Mouse (Mus musculus) spleen, adult 2 months (tissue): ENCODE measurements around the gene Zfp36l2. TPM values are rescaled to one million over a fixed set of nuclear protein-coding genes. Genes with fewer than 3 reads are reported as not detected.

Experiments
- DNase-seq, 2 experiments: peaks; one replicate each; pipeline versions ENCODE4 v3.0.0 to v3.0.0-alpha.2; 2012 to 2021; ENCODE audit warnings: low spot score in 2 of 2, low read depth in 1 of 2
- H3K27ac ChIP-seq: fragments of 200-500 bp; 2 replicates; pipeline ENCODE4 v1.5.1; 2012; ENCODE audit warnings: low read length, inconsistent platforms; ENCODE audit not compliant: insufficient read depth
- H3K27me3 ChIP-seq: fragments of 200-500 bp; 2 replicates; pipeline ENCODE4 v1.6.1; 2012; ENCODE audit warnings: mild to moderate bottlenecking, moderate library complexity, low read length, inconsistent platforms; ENCODE audit not compliant: control insufficient read depth, insufficient read depth
- H3K36me3 ChIP-seq: fragments of 200-500 bp; 2 replicates; pipeline ENCODE4 v1.6.1; 2012; ENCODE audit warnings: mild to moderate bottlenecking, low read length, inconsistent platforms; ENCODE audit not compliant: control insufficient read depth, insufficient read depth
- H3K4me1 ChIP-seq: fragments of 200-500 bp; 2 replicates; pipeline ENCODE4 v1.6.1; 2011; ENCODE audit warnings: inconsistent platforms; ENCODE audit not compliant: control insufficient read depth, insufficient read depth, insufficient read length
- H3K4me3 ChIP-seq: fragments of 200-500 bp; 2 replicates; pipeline ENCODE4 v1.5.1; 2011; ENCODE audit warnings: mild to moderate bottlenecking, inconsistent platforms; ENCODE audit not compliant: insufficient read depth, insufficient read length; ENCODE audit errors: extremely low read depth
- CTCF ChIP-seq: fragments of 200-500 bp; IDR thresholded peaks from 2 replicates; pipeline ENCODE4 v1.5.1; 2011; ENCODE audit warnings: mild to moderate bottlenecking, inconsistent platforms; ENCODE audit not compliant: insufficient read depth, insufficient read length, insufficient replicate concordance; ENCODE audit errors: extremely low read depth
- POLR2A ChIP-seq: fragments of 200-500 bp; IDR thresholded peaks from 2 replicates; pipeline ENCODE4 v1.6.1; 2011; ENCODE audit warnings: low read depth, low read length, inconsistent platforms
- WGBS: fragments of 180-500 bp; shearing (Covaris S2); methylation state at CpG from one replicate; pipeline ENCODE4 v1.1.7; 2018; 5-methylcytosine and 5-hydroxymethylcytosine counted together
- polyA plus RNA-seq: library from polyadenylated mRNA; depleted of rRNA; stranded (reverse); fragments of >200 nt; gene quantifications from 2 replicates; pipeline ENCODE4 v1.2.3, GENCODE M21; 2012

The Zfp36l2 gene
- polyA plus RNA-seq, 1 experiment = 146 TPM

DNA sequence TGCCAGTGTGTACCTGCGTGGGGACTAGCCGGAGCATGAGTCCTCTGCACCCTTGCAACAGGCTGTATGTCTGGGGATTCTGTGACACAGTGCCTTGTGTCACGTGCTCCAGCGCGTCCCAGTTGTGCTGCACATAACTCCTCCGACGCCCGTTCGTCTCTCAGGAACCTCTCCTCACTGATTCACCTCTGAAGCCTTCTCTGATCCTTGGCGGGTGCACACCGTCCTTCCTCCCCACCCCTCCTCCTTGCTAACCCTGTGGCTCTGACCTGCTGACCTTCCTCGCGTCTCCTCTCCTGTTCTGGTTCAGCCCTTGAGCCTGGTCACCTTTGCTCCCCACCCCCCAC is 31.5 kb downstream of the Zfp36l2 start:
- Histone ChIP-seq H3K4me3 (no peak overlapping the region), H3K4me1 (peaks cover 19% of the 10 kb centered on the region; the same call in 1 of the 2 replicates)
- WGBS = 74% methylated on average over 13 of the region's 13 CpGs

DNA sequence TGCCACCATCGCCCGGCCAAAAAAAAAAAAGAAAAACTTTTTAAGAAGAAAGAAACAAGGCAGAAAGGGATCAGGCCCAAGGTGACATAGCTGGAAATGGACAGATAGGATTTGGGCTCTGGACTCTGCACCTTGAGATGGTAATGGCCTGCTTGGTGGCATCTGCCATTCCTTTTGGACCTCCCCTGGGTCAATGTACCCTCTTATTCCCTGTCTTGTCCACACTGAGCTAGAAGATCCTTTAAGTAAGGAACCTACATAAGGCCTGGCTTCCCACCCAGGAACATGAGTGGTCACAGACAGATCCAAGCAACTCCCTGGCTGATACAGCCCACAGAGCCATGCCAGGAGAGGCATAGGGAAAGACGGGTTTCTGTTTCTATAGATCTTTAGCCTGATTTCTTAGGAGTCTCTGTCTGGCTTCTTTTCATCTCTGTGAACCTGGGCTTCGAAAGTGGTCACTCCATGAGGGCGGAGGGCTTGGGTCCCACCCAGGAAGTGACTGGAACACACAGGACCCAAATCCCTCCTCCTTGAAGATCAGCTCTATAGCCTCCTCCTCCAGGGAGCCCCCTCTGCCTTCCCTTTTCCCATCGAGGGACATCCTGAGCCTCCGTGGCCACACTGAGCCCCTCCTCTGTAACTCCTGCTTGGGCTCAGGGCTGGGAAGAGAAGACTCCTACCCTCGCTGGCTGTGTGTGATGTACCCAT is 32.1 kb downstream of the Zfp36l2 start:
- Histone ChIP-seq H3K27me3 (no peaks in the 10 kb centered on the region), H3K4me1 (peaks cover 14% of the 10 kb centered on the region; the same call in 1 of the 2 replicates), H3K4me3 (no peak overlapping the region), H3K27ac (no peak overlapping the region), H3K36me3 (no peaks in the 10 kb centered on the region)
- DNase-seq = no peak
- WGBS = 84% methylated on average over 8 of the region's 8 CpGs
- TF ChIP-seq POLR2A = no peak
- TF ChIP-seq CTCF = no peak

More for the DNA sequence above, 31.5 kb downstream of the Zfp36l2 start:
- Histone ChIP-seq H3K27me3 (no peaks in the 10 kb centered on the region), H3K27ac (no peak overlapping the region), H3K36me3 (no peaks in the 10 kb centered on the region)
- TF ChIP-seq POLR2A = no peak
- no peak for TF ChIP-seq CTCF
- no peak for DNase-seq

DNA sequence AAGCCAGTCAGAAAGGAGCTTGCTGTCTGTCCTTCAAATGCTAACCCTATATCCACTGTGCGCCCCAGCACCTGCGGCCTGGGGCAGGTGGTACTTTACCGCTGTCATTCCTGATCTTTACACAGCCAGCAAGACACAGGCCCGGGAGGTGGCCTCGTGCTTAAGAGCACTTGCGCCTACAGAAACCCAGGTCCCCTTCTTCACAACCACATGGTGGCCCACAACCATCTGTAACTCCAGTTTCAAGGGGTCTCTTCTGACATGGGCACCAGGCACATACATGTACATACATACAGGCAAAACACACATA is 32.8 kb downstream of the Zfp36l2 start:
- no peak overlapping the region for H3K27ac ChIP-seq
- H3K4me1 ChIP-seq = peaks cover 10% of the 10 kb centered on the region; the same call in 1 of the 2 replicates
- H3K4me3 ChIP-seq = no peak overlapping the region
- 81% methylated on average over 6 of the region's 6 CpGs for WGBS
- H3K36me3 ChIP-seq = no peaks in the 10 kb centered on the region
- DNase-seq = no peak
- no peaks in the 10 kb centered on the region for H3K27me3 ChIP-seq
- TF ChIP-seq CTCF (no peak), POLR2A (no peak)

DNA sequence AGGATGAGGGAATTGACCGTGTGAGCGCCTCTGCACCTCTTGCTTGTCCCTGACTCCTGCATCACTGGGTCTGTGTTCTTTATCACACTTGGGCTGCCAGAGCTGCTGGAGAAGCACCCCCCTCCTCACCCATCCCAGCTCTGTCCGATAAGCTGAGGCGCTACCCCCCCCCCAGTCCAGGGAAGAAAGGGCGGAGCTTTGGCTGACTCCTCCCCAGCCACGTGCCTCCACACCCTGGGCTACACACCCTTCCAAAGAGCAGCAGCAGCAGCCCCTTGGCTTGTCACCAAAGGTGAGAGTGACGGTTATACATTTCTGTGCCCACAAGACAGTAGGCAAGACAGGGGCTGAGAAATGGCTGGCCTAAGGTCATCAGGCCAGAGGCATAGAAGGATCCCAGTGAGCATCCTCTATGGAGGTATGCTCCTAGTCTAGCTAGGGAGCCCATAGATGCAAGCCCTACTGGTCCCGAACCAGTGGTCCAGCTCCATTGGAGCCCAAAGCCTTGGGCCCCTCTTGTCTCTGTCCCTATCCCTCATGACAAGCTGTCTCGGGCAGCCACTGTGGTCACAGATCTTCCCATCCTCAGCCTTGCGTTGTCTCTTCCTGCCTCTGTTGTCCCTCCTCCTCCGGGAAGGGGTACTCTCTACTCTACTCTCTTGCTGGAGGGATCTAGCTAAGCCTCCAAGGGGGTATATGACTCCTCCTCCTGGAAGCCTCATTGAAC is 33.3 kb downstream of the Zfp36l2 start:
- H3K4me1 ChIP-seq = peaks cover 10% of the 10 kb centered on the region; the same call in 1 of the 2 replicates
- no peak overlapping the region for H3K27ac ChIP-seq
- DNase-seq = no peak
- H3K4me3 ChIP-seq = no peak overlapping the region
- no peaks in the 10 kb centered on the region for H3K27me3 ChIP-seq
- 75% methylated on average over 11 of the region's 11 CpGs for WGBS
- no peak for TF ChIP-seq POLR2A
- no peak for TF ChIP-seq CTCF
- H3K36me3 ChIP-seq = no peaks in the 10 kb centered on the region

DNA sequence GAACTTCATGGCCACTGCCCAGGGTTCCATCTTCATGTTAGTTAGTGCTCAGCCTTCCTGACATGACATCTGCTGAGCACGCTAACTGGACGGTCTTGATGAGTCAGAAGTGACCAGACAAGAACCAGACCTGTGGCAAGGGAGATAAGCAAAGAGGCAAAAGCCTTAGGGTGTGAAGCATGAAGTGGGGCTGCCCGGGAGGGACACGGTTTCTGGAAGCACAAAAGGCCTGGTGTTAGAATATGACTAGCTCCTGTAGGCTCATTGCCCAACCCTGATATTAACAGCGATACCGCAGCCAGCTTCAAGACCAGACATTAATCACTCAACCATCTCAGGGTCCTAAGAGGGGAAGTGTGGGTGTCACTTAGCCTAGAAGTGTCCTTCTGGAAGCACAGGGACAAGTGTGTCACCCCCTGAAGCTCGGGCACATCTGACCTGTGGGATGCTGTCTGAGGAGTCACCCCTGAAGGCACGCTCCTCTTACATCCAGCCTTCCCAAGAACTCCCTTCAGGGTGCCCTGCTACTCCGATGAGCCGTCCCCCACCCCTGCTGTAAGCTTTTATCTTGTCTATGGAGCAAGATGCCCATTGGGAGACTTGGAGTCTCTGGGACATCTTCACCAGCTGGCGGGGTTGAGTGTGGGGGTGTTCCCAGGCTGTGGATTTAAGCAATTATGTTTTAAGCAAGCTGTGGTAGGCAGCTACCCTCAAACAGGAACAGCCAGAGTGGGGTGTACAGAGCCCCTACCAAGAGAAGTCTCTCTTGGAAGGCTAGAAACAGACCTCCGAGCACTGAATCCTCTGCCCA is 34.6 kb downstream of the Zfp36l2 start:
- WGBS = 81% methylated on average over 12 of the region's 12 CpGs
- DNase-seq = no peak
- peaks cover 17% of the 10 kb centered on the region; the same call in 1 of the 2 replicates for H3K4me1 ChIP-seq
- H3K27ac ChIP-seq = no peak overlapping the region; the same call in 1 of the 2 replicates
- no peaks in the 10 kb centered on the region for H3K36me3 ChIP-seq
- no peaks in the 10 kb centered on the region for H3K27me3 ChIP-seq
- TF ChIP-seq CTCF (no peak), POLR2A (no peak)
- no peak overlapping the region for H3K4me3 ChIP-seq

DNA sequence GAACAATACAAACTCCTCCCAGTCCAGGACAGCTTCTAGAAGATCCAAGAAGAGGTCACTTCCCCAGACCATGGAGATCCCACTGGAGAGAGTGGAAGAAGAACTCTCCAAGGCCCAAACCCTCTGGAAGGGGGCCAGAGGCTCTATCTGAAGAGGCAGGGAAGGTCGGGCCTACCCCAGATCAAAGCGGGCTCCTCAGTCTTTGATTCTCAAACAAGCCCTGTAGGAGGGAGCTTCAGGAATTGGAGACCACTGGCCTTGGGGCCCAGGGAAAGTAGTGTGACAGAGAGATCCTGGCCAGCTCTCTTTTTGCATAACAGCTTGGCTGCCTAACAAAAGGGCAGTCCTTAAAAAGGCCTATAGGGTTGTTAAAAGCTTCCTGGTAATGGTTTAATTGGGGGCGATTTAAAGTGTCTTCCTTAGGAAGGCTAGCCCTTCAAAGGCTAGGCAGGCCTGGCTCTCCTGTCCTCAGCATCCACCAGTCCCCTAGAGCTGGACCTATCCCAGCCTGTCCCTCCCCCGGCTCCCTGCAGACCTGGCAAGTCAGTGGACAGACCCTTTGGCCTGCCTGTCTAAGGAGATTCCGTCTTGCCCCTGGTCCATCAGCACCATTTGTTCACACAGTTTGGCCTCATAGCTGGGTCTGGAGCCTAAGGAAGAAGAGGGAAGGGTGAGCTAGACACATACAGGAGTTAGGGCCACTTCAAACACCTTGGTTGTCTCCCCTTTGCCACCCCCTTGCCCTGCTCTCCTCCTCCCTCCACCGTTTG is 35.4 kb downstream of the Zfp36l2 start:
- TF ChIP-seq POLR2A = no peak
- TF ChIP-seq CTCF = no peak
- Histone ChIP-seq H3K4me3 (no peak overlapping the region), H3K27me3 (no peaks in the 10 kb centered on the region), H3K36me3 (no peaks in the 10 kb centered on the region), H3K27ac (no peak overlapping the region; the same call in 1 of the 2 replicates), H3K4me1 (peaks cover 22% of the 10 kb centered on the region; the same call in 1 of the 2 replicates)
- WGBS = 81% methylated on average over 6 of the region's 6 CpGs
- DNase-seq = no peak
